Mouse (Mus musculus): ENCODE measurements at regions not wholly inside any gene's neighbourhood (a gene's known extent, or its start where the extent isn't known, plus 50 kb on each side); places are given as distances from the start of the nearest gene placed in this dataset.

- no peaks in the 10 kb centered on the region for H3K79me2 ChIP-seq (ENCODE audit: control insufficient read depth, insufficient read depth)
- H3ac ChIP-seq (ENCODE audit: control insufficient read depth, insufficient read length, low read depth) = no peak overlapping the region
- no peaks in the 10 kb centered on the region for H3K36me3 ChIP-seq (ENCODE audit: control insufficient read depth, insufficient read depth)
- no peak for TF ChIP-seq MAX (IDR thresholded peaks at IDR 0.05)
- H3K79me3 ChIP-seq (ENCODE audit: low read depth) = no peaks in the 10 kb centered on the region
- no peak overlapping the region for H3K4me3 ChIP-seq (ENCODE audit: insufficient read depth, poor library complexity, severe bottlenecking)
- H3K27me3 ChIP-seq (ENCODE audit: control insufficient read depth, insufficient read depth, insufficient read length) = no peaks in the 10 kb centered on the region
Observed at GRCm38 (mm10) chr7:72503756-72504155, 197.3 kb upstream of the Mctp2 start.

DNA sequence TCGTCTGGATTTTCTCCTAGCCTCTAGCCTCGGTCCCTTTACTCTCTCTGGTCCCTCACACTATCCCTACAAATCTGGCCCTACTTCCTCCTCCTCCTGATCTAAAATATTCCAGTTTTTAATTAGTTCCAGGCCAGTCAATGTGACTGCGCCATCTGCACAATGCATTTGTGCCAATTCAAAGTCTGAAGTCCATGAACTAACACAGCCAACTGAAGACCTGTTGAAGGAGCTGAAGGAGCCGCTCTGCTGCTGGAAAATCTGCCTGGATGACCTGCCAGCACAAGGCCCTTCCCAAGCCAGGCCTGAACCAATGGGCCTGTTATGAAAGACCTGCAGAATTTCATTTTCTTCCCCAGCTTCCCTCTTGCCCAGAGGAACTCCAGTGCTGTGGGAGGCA, 197.9 kb upstream of the Mctp2 start:
- Histone ChIP-seq H3ac (ENCODE audit: control insufficient read depth, insufficient read length, low read depth) (no peak overlapping the region), H3K79me3 (ENCODE audit: low read depth) (no peaks in the 10 kb centered on the region), H3K4me3 (ENCODE audit: insufficient read depth, poor library complexity, severe bottlenecking) (no peak overlapping the region), H3K27me3 (ENCODE audit: control insufficient read depth, insufficient read depth, insufficient read length) (no peaks in the 10 kb centered on the region), H3K79me2 (ENCODE audit: control insufficient read depth, insufficient read depth) (no peaks in the 10 kb centered on the region), H3K36me3 (ENCODE audit: control insufficient read depth, insufficient read depth) (no peaks in the 10 kb centered on the region)
- TF ChIP-seq CTCF (IDR thresholded peaks at IDR 0.05; ENCODE audit: control insufficient read depth, insufficient read depth, insufficient read length) (no peak), USF1 (IDR thresholded peaks at IDR 0.05; ENCODE audit: low read depth) (no peak), MAX (IDR thresholded peaks at IDR 0.05) (no peak), MYOG (IDR thresholded peaks at IDR 0.05; ENCODE audit: control insufficient read depth, extremely low read depth, insufficient read length) (no peak), CEBPB (IDR thresholded peaks at IDR 0.05; ENCODE audit: low read depth) (no peak), MYOD1 (IDR thresholded peaks at IDR 0.05; ENCODE audit: control insufficient read depth, insufficient read length, low read depth) (no peak), FOSL1 (IDR thresholded peaks at IDR 0.05; ENCODE audit: insufficient read depth, low read length, poor library complexity, severe bottlenecking) (no peak)

DNA sequence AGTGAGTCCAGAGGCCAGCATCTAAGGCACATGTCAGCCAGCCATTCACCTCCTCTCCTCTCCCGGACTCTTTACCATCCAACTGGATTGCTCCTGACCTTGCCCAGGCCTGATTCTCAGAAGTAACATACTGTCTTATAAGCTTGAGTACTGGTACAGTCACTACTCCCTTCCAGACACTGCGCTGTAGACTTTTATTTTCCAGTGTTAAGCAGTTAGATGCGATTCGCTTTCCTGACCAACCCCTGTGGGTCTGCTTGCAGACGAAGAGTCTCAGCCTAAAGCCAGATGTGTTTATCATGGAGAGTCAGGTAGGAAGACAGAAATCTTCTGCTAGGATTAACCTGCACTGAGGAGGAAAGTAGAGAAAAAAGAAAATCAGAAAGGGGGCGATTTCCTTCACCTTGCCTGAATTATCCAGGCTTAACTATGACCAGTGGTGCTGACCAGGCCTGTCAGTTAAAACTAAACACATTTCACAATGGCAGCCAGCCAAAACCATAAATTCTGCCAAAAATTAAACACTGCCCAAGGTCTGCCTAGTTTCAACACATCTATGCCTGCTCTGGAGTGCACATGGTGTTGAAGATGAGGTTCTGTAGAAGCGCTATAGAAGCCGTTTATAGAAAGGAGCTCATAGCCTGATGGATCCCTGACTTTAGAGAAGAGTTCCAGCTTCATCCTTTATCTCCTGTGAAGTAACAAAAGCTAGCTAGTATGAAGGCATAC, 199.5 kb upstream of the Mctp2 start:
- Histone ChIP-seq H3K27me3 (ENCODE audit: control insufficient read depth, insufficient read depth, insufficient read length) (no peaks in the 10 kb centered on the region), H3K79me3 (ENCODE audit: low read depth) (no peaks in the 10 kb centered on the region), H3K79me2 (ENCODE audit: control insufficient read depth, insufficient read depth) (no peaks in the 10 kb centered on the region), H3K36me3 (ENCODE audit: control insufficient read depth, insufficient read depth) (no peaks in the 10 kb centered on the region), H3ac (ENCODE audit: control insufficient read depth, insufficient read length, low read depth) (no peak overlapping the region), H3K4me3 (ENCODE audit: insufficient read depth, poor library complexity, severe bottlenecking) (no peak overlapping the region)
- TF ChIP-seq MAX (IDR thresholded peaks at IDR 0.05) = no peak
- no peak for TF ChIP-seq CTCF (IDR thresholded peaks at IDR 0.05; ENCODE audit: control insufficient read depth, insufficient read depth, insufficient read length)
- no peak for TF ChIP-seq MYOG (IDR thresholded peaks at IDR 0.05; ENCODE audit: control insufficient read depth, extremely low read depth, insufficient read length)
- TF ChIP-seq FOSL1 (IDR thresholded peaks at IDR 0.05; ENCODE audit: insufficient read depth, low read length, poor library complexity, severe bottlenecking) = no peak
- no peak for TF ChIP-seq USF1 (IDR thresholded peaks at IDR 0.05; ENCODE audit: low read depth)
- no peak for TF ChIP-seq CEBPB (IDR thresholded peaks at IDR 0.05; ENCODE audit: low read depth)
- no peak for TF ChIP-seq MYOD1 (IDR thresholded peaks at IDR 0.05; ENCODE audit: control insufficient read depth, insufficient read length, low read depth)

GRCm38 (mm10) chr7:72507946-72508345, 201.5 kb upstream of the Mctp2 start:
- TF ChIP-seq MAX (IDR thresholded peaks at IDR 0.05) (no peak), CTCF (IDR thresholded peaks at IDR 0.05; ENCODE audit: control insufficient read depth, insufficient read depth, insufficient read length) (no peak), CEBPB (IDR thresholded peaks at IDR 0.05; ENCODE audit: low read depth) (no peak), USF1 (IDR thresholded peaks at IDR 0.05; ENCODE audit: low read depth) (no peak), FOSL1 (IDR thresholded peaks at IDR 0.05; ENCODE audit: insufficient read depth, low read length, poor library complexity, severe bottlenecking) (no peak), MYOG (IDR thresholded peaks at IDR 0.05; ENCODE audit: control insufficient read depth, extremely low read depth, insufficient read length) (no peak), MYOD1 (IDR thresholded peaks at IDR 0.05; ENCODE audit: control insufficient read depth, insufficient read length, low read depth) (no peak)
- H3K27me3 ChIP-seq (ENCODE audit: control insufficient read depth, insufficient read depth, insufficient read length) = no peaks in the 10 kb centered on the region
- no peaks in the 10 kb centered on the region for H3K79me3 ChIP-seq (ENCODE audit: low read depth)
- H3K4me3 ChIP-seq (ENCODE audit: insufficient read depth, poor library complexity, severe bottlenecking) = no peak overlapping the region
- H3K79me2 ChIP-seq (ENCODE audit: control insufficient read depth, insufficient read depth) = no peaks in the 10 kb centered on the region
- H3K36me3 ChIP-seq (ENCODE audit: control insufficient read depth, insufficient read depth) = no peaks in the 10 kb centered on the region
- no peak overlapping the region for H3ac ChIP-seq (ENCODE audit: control insufficient read depth, insufficient read length, low read depth)

DNA sequence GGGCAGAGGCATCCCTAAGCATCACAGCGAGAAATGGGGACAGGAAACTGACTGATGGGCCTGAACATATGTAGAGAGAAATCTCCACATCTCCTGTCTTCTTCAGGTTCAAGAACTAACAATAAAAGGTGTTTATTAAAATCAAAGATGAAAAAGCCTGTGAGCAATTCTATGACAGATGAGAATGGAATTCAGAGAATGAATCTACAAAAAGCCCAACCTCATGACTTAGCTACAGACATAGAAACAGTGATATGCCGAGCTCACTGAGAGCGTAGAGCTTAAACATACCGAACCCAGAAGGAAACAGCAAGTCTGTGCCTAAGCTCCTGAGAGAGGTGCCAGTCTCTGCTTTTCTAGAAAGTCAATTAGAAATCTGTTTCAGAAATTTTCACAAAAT, 203.7 kb upstream of the Mctp2 start:
- Histone ChIP-seq H3K79me3 (ENCODE audit: low read depth) (no peaks in the 10 kb centered on the region), H3K27me3 (ENCODE audit: control insufficient read depth, insufficient read depth, insufficient read length) (no peaks in the 10 kb centered on the region)
- TF ChIP-seq MYOG (IDR thresholded peaks at IDR 0.05; ENCODE audit: control insufficient read depth, extremely low read depth, insufficient read length) = no peak
- TF ChIP-seq CEBPB (IDR thresholded peaks at IDR 0.05; ENCODE audit: low read depth) = no peak
- TF ChIP-seq FOSL1 (IDR thresholded peaks at IDR 0.05; ENCODE audit: insufficient read depth, low read length, poor library complexity, severe bottlenecking) = no peak
- TF ChIP-seq USF1 (IDR thresholded peaks at IDR 0.05; ENCODE audit: low read depth) = no peak
- no peak for TF ChIP-seq MYOD1 (IDR thresholded peaks at IDR 0.05; ENCODE audit: control insufficient read depth, insufficient read length, low read depth)

DNA sequence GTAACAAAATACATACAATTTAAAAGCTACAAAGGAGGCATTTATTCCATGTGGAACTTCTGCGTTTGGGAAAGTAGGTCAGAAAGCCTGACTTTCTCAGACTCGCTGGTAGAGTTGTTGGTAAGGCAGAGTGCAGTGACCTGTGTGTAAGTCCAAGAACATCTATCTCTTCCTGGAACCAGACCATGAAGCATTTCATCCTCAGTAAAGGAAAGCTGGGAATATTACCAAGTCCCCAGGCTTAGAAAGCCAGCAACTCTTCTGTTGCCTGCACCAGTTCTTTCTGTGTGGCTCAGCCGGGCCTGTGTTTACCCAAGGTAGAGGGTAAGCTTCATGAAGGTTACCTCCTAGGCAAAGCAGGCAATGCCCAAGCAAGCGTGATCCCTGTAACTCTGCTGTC, 207.0 kb upstream of the Mctp2 start:
- Histone ChIP-seq H3K27me3 (ENCODE audit: control insufficient read depth, insufficient read depth, insufficient read length) (no peaks in the 10 kb centered on the region), H3K4me3 (ENCODE audit: insufficient read depth, poor library complexity, severe bottlenecking) (no peak overlapping the region), H3K79me3 (ENCODE audit: low read depth) (no peaks in the 10 kb centered on the region), H3K79me2 (ENCODE audit: control insufficient read depth, insufficient read depth) (no peaks in the 10 kb centered on the region), H3ac (ENCODE audit: control insufficient read depth, insufficient read length, low read depth) (no peak overlapping the region), H3K36me3 (ENCODE audit: control insufficient read depth, insufficient read depth) (no peaks in the 10 kb centered on the region)
- TF ChIP-seq CEBPB (IDR thresholded peaks at IDR 0.05; ENCODE audit: low read depth) (no peak), CTCF (IDR thresholded peaks at IDR 0.05; ENCODE audit: control insufficient read depth, insufficient read depth, insufficient read length) (no peak), USF1 (IDR thresholded peaks at IDR 0.05; ENCODE audit: low read depth) (no peak), MAX (IDR thresholded peaks at IDR 0.05) (no peak), MYOG (IDR thresholded peaks at IDR 0.05; ENCODE audit: control insufficient read depth, extremely low read depth, insufficient read length) (no peak), FOSL1 (IDR thresholded peaks at IDR 0.05; ENCODE audit: insufficient read depth, low read length, poor library complexity, severe bottlenecking) (no peak), MYOD1 (IDR thresholded peaks at IDR 0.05; ENCODE audit: control insufficient read depth, insufficient read length, low read depth) (no peak)

More for the DNA sequence above, 203.7 kb upstream of the Mctp2 start:
- Histone ChIP-seq H3ac (ENCODE audit: control insufficient read depth, insufficient read length, low read depth) (no peak overlapping the region), H3K4me3 (ENCODE audit: insufficient read depth, poor library complexity, severe bottlenecking) (no peak overlapping the region), H3K36me3 (ENCODE audit: control insufficient read depth, insufficient read depth) (no peaks in the 10 kb centered on the region), H3K79me2 (ENCODE audit: control insufficient read depth, insufficient read depth) (no peaks in the 10 kb centered on the region)
